Mouse (Mus musculus): ENCODE data around the gene Pif1. TPM values are rescaled to one million over a fixed set of nuclear protein-coding genes. Genes with fewer than 3 reads are reported as not detected.

The Pif1 gene
- polyA plus RNA-seq, 1 experiment from 2014 or later, result 19.0 TPM

DNA sequence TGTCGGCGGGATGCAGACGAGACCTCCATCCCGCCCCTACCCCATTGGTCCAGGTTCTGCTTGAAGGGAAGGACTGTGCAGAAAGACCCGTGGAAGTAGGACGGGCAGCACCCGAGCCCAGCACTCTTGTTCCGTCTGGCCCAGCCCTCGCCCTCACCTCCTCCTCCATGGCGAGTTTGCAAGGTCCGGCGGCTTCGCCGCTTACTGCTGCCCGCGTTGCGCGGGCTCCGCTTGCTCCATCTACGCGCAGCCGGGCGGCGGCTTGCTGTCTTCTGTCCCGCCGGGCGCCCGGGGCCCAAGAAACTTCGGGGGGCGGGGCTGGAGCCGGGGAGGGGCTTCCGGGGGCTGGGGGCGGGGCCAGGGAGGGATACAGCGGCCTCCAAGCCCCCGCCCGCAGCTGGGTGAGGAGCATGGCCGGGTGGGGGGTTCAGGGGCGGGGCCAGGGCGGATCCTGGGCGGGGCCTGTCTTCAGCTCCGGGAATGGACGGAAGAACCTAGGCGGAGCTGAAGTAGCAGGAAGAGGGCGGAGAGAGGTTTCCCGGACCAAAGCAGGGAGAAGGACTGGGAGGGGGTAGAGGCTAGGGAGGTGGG lies 7.1 kb upstream of the Pif1 start, which contains the start of gene Plekho2:
Plekho2 (minus strand) TSS at position 260 of the 591 bp plus-strand sequence.
- H3K4me2 ChIP-seq, result peak within 1 kb of the TSS; percentile 82
- H3K9ac ChIP-seq, result peak within 1 kb of the TSS; percentile 77
- peak within 1 kb of the TSS; percentile 82 for H3K27ac ChIP-seq
- H3K36me3 ChIP-seq, result no peaks in the 10 kb centered on the region
- WGBS, result 0% methylated on average over 40 of the region's 45 CpGs
- ATAC-seq (ENCODE audit: borderline replicate concordance, extremely low read depth, low FRiP score, low TSS enrichment), result peak; percentile 95
- H3K4me1 ChIP-seq, result peaks cover 55% of the 10 kb centered on the region
- peak within 1 kb of the TSS; percentile 71 for H3K4me3 ChIP-seq
- no peaks in the 10 kb centered on the region for H3K27me3 ChIP-seq
- H3K9me3 ChIP-seq, result no peaks in the 10 kb centered on the region

DNA sequence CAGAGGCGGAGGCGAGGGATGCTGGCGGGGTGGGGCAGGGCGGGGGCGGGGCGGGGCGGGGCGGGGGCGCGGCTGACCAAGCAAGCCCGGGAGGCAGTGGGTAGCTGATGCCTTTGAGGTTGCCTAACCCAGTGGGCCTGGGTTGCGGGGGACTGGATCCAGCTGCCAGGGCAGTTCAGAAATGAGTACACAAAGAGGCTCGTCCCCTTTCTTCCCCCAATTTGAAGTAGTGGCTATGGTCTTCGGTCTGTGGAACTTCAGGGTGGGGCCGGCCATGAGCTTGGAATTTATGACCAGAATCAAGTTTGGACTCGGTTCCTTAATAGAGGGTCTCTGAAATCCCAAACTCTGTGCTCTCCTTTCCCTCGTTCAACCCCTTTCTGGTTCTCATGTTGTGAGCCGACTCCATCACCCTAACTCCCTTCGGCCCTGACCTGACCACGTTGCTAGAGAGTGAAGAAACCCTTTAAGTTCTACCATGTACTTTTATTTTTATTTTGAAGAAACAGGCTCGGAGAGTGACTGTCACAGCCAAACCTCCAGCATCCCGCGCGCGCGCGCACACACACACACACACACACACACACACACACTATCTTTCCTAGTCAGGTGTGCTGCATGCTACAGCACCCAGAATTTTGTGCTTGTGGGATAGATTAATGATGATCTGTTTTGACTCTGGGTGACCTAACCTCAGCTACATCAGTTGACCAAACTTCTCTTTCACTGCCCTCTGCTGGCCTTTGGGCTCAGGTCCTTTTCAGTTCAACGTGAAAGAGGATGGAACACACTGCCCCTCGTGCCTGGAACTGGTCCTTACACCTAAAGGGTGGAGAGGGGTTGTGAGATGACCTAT lies 6.3 kb upstream of the Pif1 start:
- 6% methylated on average over 25 of the region's 29 CpGs for WGBS
- H3K9me3 ChIP-seq, result no peaks in the 10 kb centered on the region
- peak overlapping the region; percentile 71 for H3K4me3 ChIP-seq
- peak overlapping the region; percentile 82 for H3K27ac ChIP-seq
- H3K36me3 ChIP-seq, result no peaks in the 10 kb centered on the region
- ATAC-seq (ENCODE audit: borderline replicate concordance, extremely low read depth, low FRiP score, low TSS enrichment), result peak; percentile 84; the same call in 1 of the 2 replicates
- H3K9ac ChIP-seq, result 0 out of 2 replicates have a peak overlapping the region, but pooled peaks have one; percentile 14
- no peaks in the 10 kb centered on the region for H3K27me3 ChIP-seq
- H3K4me1 ChIP-seq, result peaks cover 48% of the 10 kb centered on the region
- H3K4me2 ChIP-seq, result peak overlapping the region; percentile 82

DNA sequence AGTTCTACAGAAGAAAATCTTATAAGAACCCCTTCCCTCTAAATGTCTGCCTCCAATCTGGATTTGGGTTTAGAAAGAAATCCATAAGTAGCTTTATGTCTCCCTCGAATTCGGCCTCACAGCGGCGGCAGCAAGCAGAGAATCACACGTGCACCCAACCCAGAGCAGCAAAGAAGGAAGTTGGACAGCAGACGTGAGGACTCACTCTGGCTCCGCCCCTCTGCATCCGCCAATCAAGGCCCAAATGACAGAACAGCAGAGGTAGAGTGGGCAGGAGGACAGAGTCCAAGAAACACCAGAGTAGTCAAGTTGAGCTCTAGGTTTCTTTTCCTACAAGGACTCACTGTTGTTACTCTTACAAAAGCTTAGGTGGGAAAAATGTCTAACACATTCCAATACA lies 3.9 kb upstream of the Pif1 start:
- no peak overlapping the region for H3K4me3 ChIP-seq
- H3K36me3 ChIP-seq, result no peaks in the 10 kb centered on the region
- peaks cover 25% of the 10 kb centered on the region for H3K4me1 ChIP-seq
- no peak overlapping the region for H3K4me2 ChIP-seq
- 24% methylated on average over 8 of the region's 8 CpGs for WGBS
- no peak overlapping the region for H3K9ac ChIP-seq
- no peak for ATAC-seq (ENCODE audit: borderline replicate concordance, extremely low read depth, low FRiP score, low TSS enrichment)
- no peaks in the 10 kb centered on the region for H3K9me3 ChIP-seq
- no peaks in the 10 kb centered on the region for H3K27me3 ChIP-seq
- no peak overlapping the region for H3K27ac ChIP-seq

DNA sequence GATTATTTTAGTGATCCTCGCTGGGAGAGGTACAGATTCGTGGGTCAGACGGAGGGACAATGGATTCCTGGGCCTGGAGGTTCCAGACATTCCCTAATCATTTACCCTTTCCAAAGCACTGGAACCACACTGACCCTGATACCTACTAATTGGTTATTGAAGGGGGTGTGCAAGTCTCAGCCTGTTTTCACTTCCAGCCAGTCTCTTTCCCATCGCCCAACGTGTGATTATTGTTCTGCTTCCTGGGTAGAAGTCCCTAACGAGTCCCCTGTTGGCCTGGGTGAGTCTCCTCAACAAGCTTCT lies 261 bp downstream of the Pif1 start:
- H3K4me1 ChIP-seq, result peaks cover 20% of the 10 kb centered on the region
- H3K9me3 ChIP-seq, result no peaks in the 10 kb centered on the region
- H3K4me2 ChIP-seq, result peak overlapping the region; percentile 97
- H3K27me3 ChIP-seq, result no peaks in the 10 kb centered on the region
- ATAC-seq (ENCODE audit: borderline replicate concordance, extremely low read depth, low FRiP score, low TSS enrichment), result no peak
- H3K4me3 ChIP-seq, result peak overlapping the region; percentile 63
- peaks cover 18% of the 10 kb centered on the region for H3K36me3 ChIP-seq
- WGBS, result under 1% methylated on average over 6 of the region's 6 CpGs
- H3K27ac ChIP-seq, result no peak overlapping the region
- H3K9ac ChIP-seq, result peak overlapping the region; percentile 61

DNA sequence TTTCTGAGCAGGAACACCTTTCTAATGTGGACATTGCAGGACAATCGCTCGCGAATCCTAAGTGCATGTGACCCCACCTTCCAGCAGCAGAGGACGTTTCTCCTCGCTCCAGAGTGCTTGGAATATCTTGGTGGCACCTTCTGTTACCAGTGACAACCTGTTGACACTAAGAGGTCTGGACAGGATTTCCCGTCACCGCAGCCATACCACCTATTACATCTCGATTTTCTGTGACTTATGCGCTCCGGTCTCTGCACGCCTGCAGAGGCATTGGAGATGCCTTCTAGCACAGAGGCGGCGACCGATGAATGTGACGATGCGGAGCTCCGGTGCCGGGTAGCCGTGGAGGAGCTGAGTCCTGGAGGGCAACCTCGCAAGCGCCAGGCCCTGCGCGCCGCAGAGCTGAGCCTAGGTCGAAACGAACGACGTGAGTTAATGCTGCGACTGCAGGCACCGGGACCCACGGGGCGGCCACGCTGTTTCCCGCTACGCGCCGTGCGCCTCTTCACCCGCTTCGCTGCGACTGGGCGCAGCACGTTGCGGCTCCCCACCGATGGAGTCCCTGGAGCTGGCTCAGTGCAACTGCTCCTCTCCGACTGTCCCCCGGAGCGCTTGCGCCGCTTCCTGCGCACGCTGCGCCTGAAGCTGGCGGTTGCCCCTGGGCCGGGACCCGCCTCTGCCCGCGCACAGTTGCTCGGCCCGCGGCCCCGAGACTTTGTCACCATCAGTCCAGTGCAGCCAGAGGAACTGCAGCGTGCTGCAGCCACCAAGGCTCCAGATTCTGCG lies 806 bp downstream of the Pif1 start:
- H3K27ac ChIP-seq, result no peak overlapping the region

DNA sequence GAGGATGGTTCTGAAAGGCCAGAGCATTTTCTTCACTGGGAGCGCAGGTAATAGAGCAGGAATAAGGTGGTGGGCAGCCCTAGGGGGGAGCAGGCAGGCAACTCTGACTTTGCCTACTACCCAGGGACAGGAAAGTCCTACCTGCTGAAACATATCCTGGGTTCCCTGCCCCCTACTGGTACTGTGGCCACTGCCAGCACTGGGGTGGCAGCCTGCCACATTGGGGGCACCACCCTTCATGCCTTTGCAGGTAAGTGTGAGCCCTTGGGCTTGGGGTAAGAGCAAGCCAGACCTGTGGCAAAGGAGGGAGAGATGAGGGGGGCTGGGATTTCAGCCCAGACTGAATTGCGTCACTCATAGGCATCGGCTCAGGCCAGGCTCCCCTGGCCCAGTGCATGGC lies 2.1 kb downstream of the Pif1 start:
- Histone ChIP-seq H3K9me3 (no peaks in the 10 kb centered on the region), H3K4me3 (peak overlapping the region; percentile 63), H3K27me3 (no peaks in the 10 kb centered on the region), H3K4me2 (peak overlapping the region; percentile 97), H3K9ac (peak overlapping the region; percentile 61; the same call in 1 of the 2 replicates), H3K36me3 (peaks cover 35% of the 10 kb centered on the region), H3K27ac (no peak overlapping the region), H3K4me1 (peaks cover 18% of the 10 kb centered on the region)
- WGBS, result 81% methylated on average over 3 of the region's 3 CpGs
- no peak for ATAC-seq (ENCODE audit: borderline replicate concordance, extremely low read depth, low FRiP score, low TSS enrichment)

More for the DNA sequence above, 806 bp downstream of the Pif1 start:
- under 1% methylated on average over 64 of the region's 64 CpGs for WGBS
- Histone ChIP-seq H3K36me3 (peaks cover 22% of the 10 kb centered on the region), H3K9me3 (no peaks in the 10 kb centered on the region), H3K4me2 (peak overlapping the region; percentile 97), H3K27me3 (no peaks in the 10 kb centered on the region), H3K4me3 (peak overlapping the region; percentile 63), H3K9ac (peak overlapping the region; percentile 61), H3K4me1 (peaks cover 20% of the 10 kb centered on the region)
- no peak for ATAC-seq (ENCODE audit: borderline replicate concordance, extremely low read depth, low FRiP score, low TSS enrichment)

DNA sequence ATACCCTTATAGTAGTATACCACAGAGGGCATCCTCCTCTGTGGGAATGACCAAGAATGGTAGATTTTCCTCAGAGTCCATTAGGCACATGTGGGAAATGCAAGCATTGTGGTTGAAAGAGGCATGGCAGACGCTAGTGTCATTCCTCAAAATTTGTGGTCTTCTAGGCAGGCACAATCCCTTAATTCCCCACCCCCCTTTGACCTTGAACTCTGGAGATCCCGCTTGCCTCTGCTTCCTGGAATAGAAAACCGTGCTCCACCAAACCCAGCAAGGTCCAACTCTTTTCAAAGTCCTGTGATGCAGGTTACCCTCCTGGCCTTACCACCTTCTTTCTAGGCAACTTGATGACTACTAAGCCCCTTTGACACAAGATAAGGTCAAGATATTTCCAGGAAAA lies 5.8 kb downstream of the Pif1 start:
- Histone ChIP-seq H3K4me3 (no peak overlapping the region), H3K4me1 (peaks cover 18% of the 10 kb centered on the region), H3K9me3 (no peaks in the 10 kb centered on the region), H3K27me3 (no peaks in the 10 kb centered on the region), H3K9ac (no peak overlapping the region), H3K4me2 (no peak overlapping the region), H3K36me3 (peaks cover 46% of the 10 kb centered on the region), H3K27ac (no peak overlapping the region)
- no peak for ATAC-seq (ENCODE audit: borderline replicate concordance, extremely low read depth, low FRiP score, low TSS enrichment)
- 86% methylated on average over 3 of the region's 3 CpGs for WGBS

DNA sequence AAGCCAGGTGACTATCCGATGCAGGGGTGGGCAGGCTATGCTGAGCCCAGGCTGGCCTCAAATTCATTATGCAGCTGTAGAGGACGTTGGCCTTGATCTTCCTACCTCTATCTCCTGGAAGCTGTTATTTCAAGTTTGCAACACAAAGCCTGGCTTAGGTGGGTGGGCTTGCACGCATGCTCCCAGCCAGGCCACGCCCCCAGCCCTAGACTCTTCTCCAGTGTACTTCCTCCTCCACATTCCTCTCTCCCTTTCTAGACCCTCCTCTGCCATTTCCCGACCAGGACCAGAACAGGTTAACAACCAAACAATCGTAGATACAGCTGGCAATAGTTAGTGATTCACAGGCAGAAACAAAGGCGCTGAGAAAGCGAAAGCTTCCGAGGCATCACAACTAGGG lies 6.6 kb downstream of the Pif1 start:
- no peaks in the 10 kb centered on the region for H3K27me3 ChIP-seq
- no peak overlapping the region for H3K4me3 ChIP-seq
- ATAC-seq (ENCODE audit: borderline replicate concordance, extremely low read depth, low FRiP score, low TSS enrichment), result no peak
- no peaks in the 10 kb centered on the region for H3K9me3 ChIP-seq
- H3K27ac ChIP-seq, result no peak overlapping the region
- H3K4me1 ChIP-seq, result peaks cover 12% of the 10 kb centered on the region
- no peak overlapping the region for H3K9ac ChIP-seq
- H3K36me3 ChIP-seq, result peaks cover 46% of the 10 kb centered on the region
- no peak overlapping the region for H3K4me2 ChIP-seq
- WGBS, result 82% methylated on average over 9 of the region's 9 CpGs

DNA sequence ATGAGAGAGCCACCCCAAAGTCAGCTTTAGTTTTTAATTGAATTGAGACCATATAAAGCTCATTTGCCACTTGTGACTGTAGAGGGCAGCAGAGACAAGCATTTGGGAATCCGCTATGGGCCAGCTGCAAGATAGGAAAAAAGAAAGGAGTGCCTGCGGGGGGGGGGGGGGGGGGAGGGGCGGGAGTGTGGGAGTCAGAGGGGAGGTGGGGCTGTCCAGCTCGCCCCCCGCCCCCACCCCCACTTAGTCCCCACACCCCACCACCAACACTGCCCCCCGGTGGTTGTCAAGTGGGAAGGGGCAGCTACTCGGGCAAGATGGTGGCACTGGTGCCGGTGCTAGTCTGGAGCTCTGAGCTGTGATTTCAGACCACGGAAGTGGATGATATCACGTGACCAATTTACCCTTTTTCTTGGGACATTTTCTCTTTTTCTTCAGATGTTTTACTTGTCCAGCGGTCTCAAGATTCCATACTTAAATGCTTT lies 11.8 kb downstream of the Pif1 start:
- Histone ChIP-seq H3K36me3 (peaks cover 13% of the 10 kb centered on the region), H3K9ac (no peak overlapping the region), H3K4me3 (peak overlapping the region; percentile 26), H3K4me1 (no peaks in the 10 kb centered on the region), H3K27me3 (no peaks in the 10 kb centered on the region), H3K4me2 (peak overlapping the region; percentile 41; the same call in 1 of the 2 replicates), H3K9me3 (no peaks in the 10 kb centered on the region), H3K27ac (no peak overlapping the region)
- WGBS, result 38% methylated on average over 6 of the region's 11 CpGs
- no peak for ATAC-seq (ENCODE audit: borderline replicate concordance, extremely low read depth, low FRiP score, low TSS enrichment)

DNA sequence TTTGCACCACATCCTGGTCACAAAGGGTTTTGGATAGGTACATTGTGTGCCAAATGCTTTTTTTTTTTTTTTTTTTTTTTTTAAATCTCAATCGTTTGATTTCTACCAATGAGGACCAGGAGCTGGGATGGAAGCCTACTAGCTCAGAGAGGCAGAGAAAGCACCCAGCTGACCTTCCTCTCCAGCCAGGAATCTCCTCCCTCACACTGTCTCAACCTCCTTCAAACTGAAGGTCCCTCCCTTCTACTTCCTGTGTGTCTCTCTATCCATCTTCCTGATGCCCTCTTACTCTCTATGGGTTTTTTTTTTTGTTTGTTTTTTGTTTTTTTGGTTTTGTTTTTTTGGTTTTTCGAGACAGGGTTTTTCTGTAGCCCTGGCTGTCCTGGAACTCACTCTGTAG lies 14.0 kb downstream of the Pif1 start:
- no peak overlapping the region for H3K9ac ChIP-seq
- no peaks in the 10 kb centered on the region for H3K27me3 ChIP-seq
- H3K4me3 ChIP-seq, result no peak overlapping the region
- no peak for ATAC-seq (ENCODE audit: borderline replicate concordance, extremely low read depth, low FRiP score, low TSS enrichment)
- H3K36me3 ChIP-seq, result no peaks in the 10 kb centered on the region
- no peaks in the 10 kb centered on the region for H3K9me3 ChIP-seq
- H3K4me2 ChIP-seq, result no peak overlapping the region
- WGBS, result 39% methylated on average over 2 of the region's 2 CpGs
- H3K4me1 ChIP-seq, result peaks cover 3% of the 10 kb centered on the region; the same call in 1 of the 2 replicates
- no peak overlapping the region for H3K27ac ChIP-seq

DNA sequence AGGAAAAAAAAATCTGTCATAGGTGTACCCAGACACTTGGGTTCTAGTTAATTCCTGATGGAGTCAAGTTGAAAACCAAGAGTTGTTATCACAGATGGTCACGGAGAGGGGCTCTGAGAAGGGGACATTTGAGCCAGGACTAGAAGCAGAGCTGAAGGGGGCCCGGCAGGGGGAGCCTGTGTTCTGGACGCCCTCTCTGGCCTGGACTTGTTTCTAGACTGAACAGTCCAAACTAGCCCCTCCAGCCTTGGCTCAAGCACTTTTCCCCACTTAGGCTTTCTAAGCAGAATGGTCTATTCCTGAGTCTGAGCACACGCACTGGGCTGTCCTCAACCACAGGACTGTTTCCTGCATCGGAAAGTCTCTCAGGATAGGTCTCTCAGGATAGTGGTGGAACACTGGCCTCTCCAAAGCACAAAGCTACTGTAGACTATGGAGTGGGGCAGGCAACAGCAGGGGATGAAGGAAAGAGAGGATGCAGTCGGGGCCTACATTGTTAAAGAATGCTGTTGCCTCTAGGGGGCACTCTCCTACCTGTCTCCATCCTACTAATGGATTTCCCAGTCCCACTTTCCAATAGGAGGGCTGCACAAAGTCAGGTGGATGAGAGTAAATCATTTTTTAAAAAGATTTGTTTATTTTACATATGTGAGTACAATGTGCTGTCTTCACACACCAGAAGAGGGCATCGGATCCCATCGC lies 16.6 kb downstream of the Pif1 start:
- H3K4me1 ChIP-seq, result peaks cover 3% of the 10 kb centered on the region; the same call in 1 of the 2 replicates
- no peak overlapping the region for H3K9ac ChIP-seq
- H3K27ac ChIP-seq, result no peak overlapping the region
- no peaks in the 10 kb centered on the region for H3K9me3 ChIP-seq
- ATAC-seq (ENCODE audit: borderline replicate concordance, extremely low read depth, low FRiP score, low TSS enrichment), result no peak
- no peak overlapping the region for H3K4me3 ChIP-seq
- no peaks in the 10 kb centered on the region for H3K36me3 ChIP-seq
- no peaks in the 10 kb centered on the region for H3K27me3 ChIP-seq
- WGBS, result 37% methylated on average over 8 of the region's 8 CpGs
- no peak overlapping the region for H3K4me2 ChIP-seq

Measured in lung, embryonic 15.5 days (tissue).